Mouse (Mus musculus): ENCODE measurements around the gene Fam126a.

Gene Fam126a

GRCm38 (mm10) chr5:23992876-23993552 lies 37.5 kb downstream of the Fam126a start:
- no peak for DNase-seq (ENCODE audit: low spot score in 2 of 2)

GRCm38 (mm10) chr5:23990001-23990400 lies 40.5 kb downstream of the Fam126a start:
- no peak for DNase-seq (ENCODE audit: low spot score in 2 of 2)

- DNase-seq (ENCODE audit: low spot score in 2 of 2) = no peak
Observed at GRCm38 (mm10) chr5:23987792-23988191, 42.7 kb downstream of the Fam126a start.

- DNase-seq (ENCODE audit: low spot score in 2 of 2) = no peak
Observed at GRCm38 (mm10) chr5:23982081-23982480, 48.4 kb downstream of the Fam126a start.

GRCm38 (mm10) chr5:23978516-23978915 lies 52.0 kb downstream of the Fam126a start:
- no peak for DNase-seq (ENCODE audit: low spot score in 2 of 2)

- DNase-seq (ENCODE audit: low spot score in 2 of 2) = no peak
Observed at GRCm38 (mm10) chr5:23974994-23975575, 55.4 kb downstream of the Fam126a start.

GRCm38 (mm10) chr5:23967705-23968104 lies 62.8 kb downstream of the Fam126a start:
- DNase-seq (ENCODE audit: low spot score in 2 of 2) = no peak

GRCm38 (mm10) chr5:23964599-23965165 lies 65.8 kb downstream of the Fam126a start:
- DNase-seq (ENCODE audit: low spot score in 2 of 2) = no peak

GRCm38 (mm10) chr5:23953047-23953446 lies 77.4 kb downstream of the Fam126a start:
- DNase-seq (ENCODE audit: low spot score in 2 of 2) = no peak

- DNase-seq (ENCODE audit: low spot score in 2 of 2) = no peak
Observed at GRCm38 (mm10) chr5:23948071-23948470, 82.4 kb downstream of the Fam126a start.

- no peak for DNase-seq (ENCODE audit: low spot score in 2 of 2)
Observed at GRCm38 (mm10) chr5:23945056-23945455, 85.4 kb downstream of the Fam126a start.

GRCm38 (mm10) chr5:23943534-23943933 lies 87.0 kb downstream of the Fam126a start:
- no peak for DNase-seq (ENCODE audit: low spot score in 2 of 2)

- no peak for DNase-seq (ENCODE audit: low spot score in 2 of 2)
Observed at GRCm38 (mm10) chr5:23923481-23924165, 106.9 kb downstream of the Fam126a start.

GRCm38 (mm10) chr5:23922516-23923291 lies 107.8 kb downstream of the Fam126a start:
- no peak for DNase-seq (ENCODE audit: low spot score in 2 of 2)

- DNase-seq (ENCODE audit: low spot score in 2 of 2) = no peak
Observed at GRCm38 (mm10) chr5:23921316-23921715, 109.2 kb downstream of the Fam126a start.

- DNase-seq (ENCODE audit: low spot score in 2 of 2) = no peak
Observed at GRCm38 (mm10) chr5:23919892-23920731, 110.4 kb downstream of the Fam126a start.

- DNase-seq (ENCODE audit: low spot score in 2 of 2) = no peak
Observed at GRCm38 (mm10) chr5:23917301-23917700, 113.2 kb downstream of the Fam126a start.

- no peak for DNase-seq (ENCODE audit: low spot score in 2 of 2)
Observed at GRCm38 (mm10) chr5:23911556-23911955, 118.9 kb downstream of the Fam126a start.

GRCm38 (mm10) chr5:23909256-23909655 lies 121.2 kb downstream of the Fam126a start:
- no peak for DNase-seq (ENCODE audit: low spot score in 2 of 2)

GRCm38 (mm10) chr5:23908486-23909090 lies 121.9 kb downstream of the Fam126a start:
- DNase-seq (ENCODE audit: low spot score in 2 of 2) = no peak

GRCm38 (mm10) chr5:23902221-23902620 lies 128.3 kb downstream of the Fam126a start:
- DNase-seq (ENCODE audit: low spot score in 2 of 2) = no peak
